Mouse (Mus musculus) embryo, embryonic 9.5 days (tissue): ENCODE data around the gene Fbxl3.

Experiments
- DNase-seq: peaks from one replicate; pipeline ENCODE4 v3.0.0-alpha.2; 2017; ENCODE audit errors: extremely low spot score

Gene Fbxl3

DNA sequence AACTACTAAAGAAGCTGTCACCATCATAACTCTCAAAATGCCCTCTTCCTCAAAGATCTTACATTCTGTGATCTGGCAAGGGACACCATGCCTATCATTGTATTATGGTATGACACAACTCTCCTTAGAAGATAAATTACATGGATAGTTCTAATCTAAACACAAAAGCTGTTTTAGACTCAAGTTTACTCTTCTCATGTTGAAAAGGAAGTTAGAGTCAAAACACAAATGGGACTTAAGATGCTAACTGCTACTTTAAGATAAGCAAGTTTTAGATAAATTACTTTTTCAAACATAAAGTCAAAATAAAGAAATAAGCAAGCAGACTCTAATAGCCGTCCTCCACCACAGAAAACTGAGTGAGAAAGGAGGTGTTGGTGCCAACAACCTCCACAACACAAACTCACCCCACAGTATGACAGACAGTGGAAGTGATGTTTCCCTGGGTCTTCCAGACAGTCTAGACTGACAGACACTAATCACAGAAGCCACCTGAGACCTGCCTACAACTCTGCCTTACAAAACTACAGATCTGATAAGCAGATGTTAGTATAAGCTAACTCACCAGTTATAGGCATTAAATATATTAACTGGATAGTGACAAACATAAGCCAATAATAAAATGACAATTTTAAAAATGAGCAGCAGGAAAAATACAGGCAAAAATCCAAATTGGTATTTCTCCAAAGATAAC lies 13.4 kb downstream of the Fbxl3 start:
- DNase-seq = no peak

DNA sequence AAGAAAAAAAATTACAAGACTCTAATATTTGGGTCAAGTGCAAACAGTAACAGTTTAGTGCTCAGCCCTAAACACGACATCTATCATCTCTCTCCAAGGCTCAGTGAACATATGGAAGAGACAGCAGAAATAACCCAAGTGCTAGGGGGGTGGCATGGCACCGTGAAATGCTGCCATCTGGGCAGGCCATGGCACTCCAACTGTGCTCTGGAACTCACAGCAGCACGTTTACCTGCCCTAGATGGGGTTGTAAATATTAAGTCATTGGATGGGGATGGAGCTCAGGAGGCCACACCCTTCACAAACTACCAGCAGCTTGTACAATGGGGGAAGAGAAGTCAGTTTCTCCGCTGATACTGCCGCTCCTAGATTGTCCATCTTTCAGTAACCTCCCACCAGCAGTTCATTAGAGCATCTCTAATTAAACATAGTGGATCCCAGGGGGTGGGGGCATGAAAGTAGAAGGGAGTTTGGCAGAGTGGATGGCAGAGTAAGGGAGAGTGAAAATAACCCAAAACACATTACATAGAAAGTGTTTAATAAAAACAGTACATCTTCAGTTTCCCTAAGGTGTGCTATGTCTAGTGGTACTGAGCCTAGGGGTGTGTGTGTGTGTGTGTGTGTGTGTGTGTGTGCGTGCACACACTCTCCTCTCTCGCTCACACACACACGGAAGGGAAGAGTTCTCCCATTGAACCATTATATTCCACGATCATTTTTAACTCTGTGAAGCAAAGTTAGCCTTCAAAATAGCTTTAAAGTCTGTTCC lies 20.0 kb downstream of the Fbxl3 start:
- no peak for DNase-seq

GRCm38 (mm10) chr14:103078006-103078912 lies 21.1 kb downstream of the Fbxl3 start:
- DNase-seq = no peak

DNA sequence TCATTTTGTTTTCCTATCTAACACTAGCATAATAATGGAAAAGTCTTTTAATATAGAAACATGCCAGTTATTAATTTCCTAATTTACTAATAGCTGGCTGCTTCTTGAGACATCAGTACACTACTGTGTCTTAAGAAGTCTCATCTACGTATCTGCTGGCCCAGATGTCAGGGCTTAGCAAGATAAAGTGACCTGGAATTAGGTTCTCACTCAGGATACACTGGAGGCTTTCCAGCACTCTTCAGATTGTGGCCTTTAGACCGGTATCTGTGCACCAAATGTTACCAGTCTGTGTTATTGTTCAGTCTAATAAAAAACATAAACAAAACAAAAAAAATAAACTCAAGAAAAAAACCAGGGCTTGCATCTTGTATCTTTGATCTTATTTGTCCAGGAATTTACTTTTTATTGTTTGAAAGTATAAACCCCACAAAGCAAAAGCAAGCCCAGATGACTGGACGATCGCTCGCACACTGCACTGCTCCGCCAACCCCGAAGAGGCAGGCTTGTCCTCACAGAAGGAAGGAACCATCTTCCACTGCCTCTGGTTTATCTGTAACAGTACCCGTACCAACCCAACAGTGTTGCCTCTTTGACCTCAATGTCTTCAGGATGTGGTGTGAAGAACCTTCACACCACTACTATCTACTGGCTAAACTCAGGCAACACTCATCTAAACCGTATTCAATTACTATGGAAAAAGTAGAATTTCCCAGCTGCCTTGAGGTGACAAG lies 21.9 kb downstream of the Fbxl3 start:
- no peak for DNase-seq

- no peak for DNase-seq
Measured at GRCm38 (mm10) chr14:103075166-103075565, 24.2 kb downstream of the Fbxl3 start.

DNA sequence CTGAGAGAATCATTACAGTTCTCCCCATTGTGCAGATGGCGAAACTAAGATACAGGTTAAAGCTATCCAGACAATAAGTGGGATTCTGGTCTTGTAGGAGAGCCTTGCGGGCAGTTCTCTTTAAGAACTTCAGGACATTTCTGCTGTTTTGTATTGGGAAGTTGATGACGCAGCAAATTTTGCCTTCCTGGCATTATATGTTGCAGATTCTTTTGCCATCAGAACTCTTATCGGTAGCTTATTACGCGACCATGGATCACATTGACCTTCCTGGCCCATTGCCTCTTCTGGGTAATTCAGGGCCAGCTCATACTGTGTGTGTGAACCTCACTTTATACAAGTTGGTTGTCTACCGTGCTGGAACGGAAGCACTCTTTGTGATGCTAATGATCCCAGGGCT lies 25.5 kb downstream of the Fbxl3 start:
- no peak for DNase-seq

DNA sequence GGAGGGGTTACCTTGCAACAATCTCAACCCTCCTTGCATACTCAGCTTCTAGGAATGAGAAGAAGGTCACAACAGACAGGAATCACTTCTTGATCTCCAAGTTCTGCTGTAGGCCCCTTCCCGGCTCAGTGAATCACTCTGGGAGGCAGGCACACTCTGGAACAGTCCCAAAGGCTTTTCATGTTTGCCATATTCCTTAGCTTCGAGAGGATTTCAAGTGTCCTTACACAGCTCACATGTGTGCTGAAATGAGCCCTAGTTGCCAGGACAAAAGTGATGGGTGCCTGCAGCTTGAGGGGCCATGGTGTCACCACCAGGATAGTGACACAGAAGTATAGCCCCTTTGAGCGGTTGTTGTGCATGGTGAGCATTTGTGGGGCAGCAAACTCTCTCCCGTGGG lies 26.6 kb downstream of the Fbxl3 start:
- no peak for DNase-seq

DNA sequence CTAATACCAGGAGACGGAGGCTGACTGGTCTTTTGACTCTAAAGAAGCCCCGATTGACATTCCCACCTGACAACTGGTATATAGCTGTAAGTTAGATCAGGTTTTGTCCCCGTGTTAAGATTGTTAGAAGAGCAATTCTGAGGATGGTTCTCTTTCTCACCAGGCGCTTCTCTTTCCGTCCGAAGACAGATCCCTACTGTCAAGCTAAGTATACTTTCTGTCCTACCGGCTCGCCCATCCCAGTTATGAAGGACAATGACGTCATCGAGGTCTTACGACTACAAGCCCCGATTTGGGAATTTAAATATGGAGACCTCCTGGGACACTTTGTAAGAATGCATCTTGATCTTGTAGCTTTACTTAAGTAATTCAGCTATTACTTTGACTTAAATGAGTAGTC lies 27.9 kb downstream of the Fbxl3 start:
- no peak for DNase-seq

DNA sequence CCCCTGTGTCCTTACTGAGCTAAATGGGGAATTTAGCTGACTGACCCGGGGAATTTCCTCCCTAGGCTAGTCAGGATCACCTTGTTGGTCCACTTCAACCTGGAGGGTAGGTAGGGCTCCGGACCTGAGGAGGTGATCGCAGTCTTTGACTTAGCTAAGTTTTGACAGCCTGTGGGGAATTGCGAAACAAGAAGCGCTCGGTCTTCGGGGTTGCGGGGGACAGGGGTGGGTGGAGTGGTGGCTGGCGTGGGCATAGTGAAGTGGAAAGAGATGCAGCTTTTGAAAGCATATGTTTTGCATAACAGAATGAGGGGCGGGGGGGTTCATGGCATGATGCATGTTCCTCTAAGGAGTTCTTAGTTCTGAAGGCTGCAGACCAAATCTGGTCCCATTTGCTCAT lies 28.6 kb downstream of the Fbxl3 start:
- DNase-seq = peak; percentile 11

- peak; percentile 93 for DNase-seq
Measured at GRCm38 (mm10) chr14:103069864-103070611, 29.3 kb downstream of the Fbxl3 start, which contains the start of gene Cln5. Gene Cln5, plus strand, starts transcription at chr14:103070216.

GRCm38 (mm10) chr14:103069465-103069863 lies 29.9 kb downstream of the Fbxl3 start:
- DNase-seq = no peak

DNA sequence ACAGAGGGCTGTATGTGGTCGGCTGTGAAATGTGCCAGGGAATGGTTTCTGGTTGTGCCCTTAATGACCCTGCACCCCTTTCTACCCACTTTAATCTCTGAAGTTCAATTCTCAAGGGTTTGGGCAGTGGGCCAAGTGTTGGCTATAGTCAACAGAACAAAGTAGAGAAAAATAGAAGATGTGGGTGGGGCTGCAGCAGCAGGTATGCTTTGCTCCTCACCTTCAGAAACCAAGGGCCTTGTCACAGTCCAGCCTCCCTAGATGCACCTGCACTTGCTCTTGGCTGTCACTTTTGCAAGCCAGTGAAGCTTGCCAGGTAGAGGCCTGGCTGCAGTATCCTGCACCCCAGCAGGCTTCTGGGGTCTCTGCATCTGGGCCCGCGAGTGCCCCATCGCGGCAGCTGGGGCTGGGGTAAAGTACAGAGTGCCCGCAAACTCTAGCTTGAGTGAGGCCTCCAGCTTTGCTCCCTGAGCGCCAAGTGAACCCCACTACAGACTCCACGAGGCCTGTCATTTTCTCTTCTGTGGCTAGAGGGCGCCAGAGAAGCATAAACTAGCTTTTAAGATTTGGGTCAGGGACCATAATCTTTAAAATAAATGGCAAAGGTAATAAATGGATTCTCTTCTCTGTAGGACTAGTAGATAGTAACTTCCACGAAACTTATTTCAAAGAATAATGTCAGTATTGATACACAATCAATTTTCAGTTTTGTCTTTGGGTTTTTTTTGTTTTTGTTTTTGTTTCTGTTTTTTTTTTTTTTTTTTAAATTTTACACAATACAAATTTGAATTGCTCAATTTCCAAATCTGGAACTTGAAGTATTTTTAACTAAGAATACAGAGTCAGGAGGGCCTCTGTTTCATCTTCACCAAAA lies 33.8 kb downstream of the Fbxl3 start:
- DNase-seq = peak; percentile 58

DNA sequence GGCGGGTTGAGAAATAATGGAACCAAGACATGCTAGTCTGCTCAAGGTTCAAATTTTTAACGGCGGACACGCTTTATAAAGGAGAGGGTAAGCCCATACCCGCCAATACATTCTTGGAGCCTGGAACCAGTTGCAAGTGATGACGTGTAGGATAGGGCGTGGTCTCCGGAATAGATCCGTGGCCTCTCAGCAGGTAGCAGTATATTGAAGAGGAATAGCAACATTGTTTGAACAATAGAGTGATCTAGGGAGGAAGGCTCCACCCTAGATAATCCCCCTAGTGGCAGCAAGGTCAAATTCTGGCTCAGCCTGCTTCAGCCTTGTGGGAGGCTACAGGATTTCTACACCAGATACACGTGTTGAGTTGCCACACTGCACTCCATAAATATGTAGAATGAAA lies 39.9 kb downstream of the Fbxl3 start:
- no peak for DNase-seq

DNA sequence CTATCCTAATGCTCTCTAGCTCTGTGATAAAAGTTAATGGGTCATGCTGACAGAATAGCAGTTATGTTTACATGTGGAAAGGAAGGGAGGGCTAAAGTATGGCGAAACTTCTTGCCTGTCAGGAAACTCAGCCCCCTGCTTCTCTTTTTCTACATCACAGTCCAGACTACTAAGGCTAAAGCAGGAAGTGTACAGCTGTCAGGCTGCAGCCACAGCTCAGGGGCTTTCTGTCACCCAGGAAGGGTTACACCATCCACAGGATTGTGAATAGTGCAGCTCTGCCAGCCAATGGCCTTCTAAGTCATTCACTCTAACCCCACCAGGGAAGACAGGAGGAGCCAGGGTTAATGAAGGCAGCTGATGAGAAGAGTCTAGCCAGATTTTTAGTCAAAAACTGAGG lies 40.4 kb downstream of the Fbxl3 start:
- no peak for DNase-seq

DNA sequence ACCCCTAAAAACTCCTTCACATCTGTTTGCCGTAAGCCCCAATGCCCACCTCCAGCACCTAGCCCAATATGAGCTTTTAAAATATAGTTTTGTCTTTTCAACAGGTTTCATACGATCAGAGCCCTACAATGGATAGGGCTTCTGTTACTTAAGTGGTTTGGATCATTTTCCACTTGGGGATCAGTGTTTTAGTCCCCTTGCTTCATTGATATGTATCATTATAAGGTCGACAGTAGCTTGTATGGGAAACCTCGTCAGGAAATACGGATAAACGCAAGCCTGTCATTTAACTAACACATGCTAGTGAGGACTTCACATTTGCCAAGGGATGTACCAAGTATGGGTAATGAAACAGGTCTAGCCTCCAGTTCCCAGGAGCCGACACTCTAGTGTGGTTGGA lies 42.8 kb downstream of the Fbxl3 start:
- no peak for DNase-seq

DNA sequence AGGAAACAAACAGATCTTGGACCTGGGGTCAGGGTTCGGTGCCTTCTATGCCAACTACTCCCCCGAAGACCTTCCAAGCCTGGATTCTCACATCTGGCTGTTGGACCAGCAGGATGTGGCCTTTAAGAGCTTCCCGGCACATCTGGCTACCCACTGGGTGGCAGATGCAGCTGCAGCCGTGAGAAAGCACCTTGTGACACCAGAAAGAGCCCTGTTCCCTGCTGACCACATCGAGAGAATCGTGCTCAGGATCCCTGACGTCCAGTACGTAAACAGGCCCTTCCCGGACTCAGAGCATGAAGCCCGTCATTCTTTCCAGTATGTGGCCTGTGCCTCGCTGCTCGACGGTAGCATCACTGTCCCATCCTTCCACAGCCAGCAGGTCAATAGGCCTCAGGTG lies 44.6 kb downstream of the Fbxl3 start:
- no peak for DNase-seq

GRCm38 (mm10) chr14:103051159-103051769 lies 48.1 kb downstream of the Fbxl3 start:
- DNase-seq = peak; percentile 64

GRCm38 (mm10) chr14:103048292-103049086 lies 50.9 kb downstream of the Fbxl3 start:
- no peak for DNase-seq

DNA sequence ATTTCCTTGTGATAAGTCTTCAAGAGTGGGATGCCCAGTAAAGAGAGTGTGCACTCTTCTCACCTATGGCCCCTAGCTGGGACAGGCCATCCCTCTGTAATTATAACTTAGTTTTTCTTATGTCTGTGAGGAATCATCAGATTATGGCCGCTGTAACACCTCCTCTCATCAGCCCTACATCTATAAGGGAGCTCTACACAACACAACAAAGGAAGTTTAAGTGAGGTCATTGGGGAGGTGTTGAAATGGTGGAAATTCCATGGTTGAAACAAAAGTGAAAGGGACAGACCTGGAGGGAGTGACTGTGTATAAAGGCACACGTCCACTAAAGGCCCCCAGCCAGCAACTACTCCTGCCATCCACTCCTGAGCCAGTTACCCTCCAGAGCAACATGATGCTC lies 52.7 kb downstream of the Fbxl3 start, which contains the start of gene Acod1:
Gene Acod1 (plus strand): TSS at position 301 of the 400 bp plus-strand sequence.
- no peak for DNase-seq
